Mouse (Mus musculus): Measurements from ENCODE around the gene Asap3. TPM values are rescaled to one million over a fixed set of nuclear protein-coding genes. Genes with fewer than 3 reads are reported as not detected.

Asap3 gene
- polyA plus RNA-seq, 1 experiment from 2014 or later = 3.0 TPM

GRCm38 (mm10) chr4:136170401-136170800, 35.8 kb upstream of the Asap3 start:
- WGBS = 61% methylated on average over 4 of the region's 4 CpGs
- Histone ChIP-seq H3K4me3 (replicated peaks; ENCODE audit: low read depth, low read length) (no peak overlapping the region), H3K9ac (ENCODE audit: low read depth, low read length) (no peak overlapping the region), H3K4me2 (ENCODE audit: low read length) (no peak overlapping the region), H3K36me3 (ENCODE audit: insufficient read depth, low read length) (no peaks in the 10 kb centered on the region), H3K27me3 (ENCODE audit: insufficient read depth, low read length) (no peaks in the 10 kb centered on the region), H3K4me1 (replicated peaks; ENCODE audit: insufficient read depth, low read length) (peaks cover 12% of the 10 kb centered on the region; the same call in 1 of the 2 replicates), H3K9me3 (replicated peaks; ENCODE audit: low read length) (no peaks in the 10 kb centered on the region), H3K27ac (no peak overlapping the region)
- TF ChIP-seq CTCF (IDR thresholded peaks at IDR 0.05; ENCODE audit: low read depth) = no peak
- no peak for DNase-seq (ENCODE audit: low spot score)
- no peak for ATAC-seq (replicated peaks; ENCODE audit: low FRiP score, low read depth)

DNA sequence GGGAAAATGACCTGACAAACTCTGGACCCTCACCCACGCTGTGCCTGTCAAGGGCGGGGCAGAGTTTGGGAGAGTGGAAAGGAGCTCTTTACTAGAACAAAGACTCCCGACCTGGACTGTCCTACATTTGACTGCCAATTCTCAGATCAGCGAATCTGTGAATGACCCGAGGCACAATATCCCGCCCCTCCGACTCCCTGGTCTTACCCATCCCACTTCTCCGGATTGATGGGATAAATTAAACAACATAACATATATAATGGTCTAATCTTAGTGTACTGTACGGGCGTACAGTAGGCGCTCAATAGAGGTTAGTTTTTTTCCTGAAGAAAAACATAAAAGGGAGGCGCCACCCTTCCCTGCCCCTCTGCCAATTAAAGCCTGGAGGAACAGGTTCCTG, 34.7 kb upstream of the Asap3 start:
- no peak for TF ChIP-seq CTCF (IDR thresholded peaks at IDR 0.05; ENCODE audit: low read depth)
- no peaks in the 10 kb centered on the region for H3K27me3 ChIP-seq (ENCODE audit: insufficient read depth, low read length)
- H3K9me3 ChIP-seq (replicated peaks; ENCODE audit: low read length) = no peaks in the 10 kb centered on the region
- peaks cover 12% of the 10 kb centered on the region; the same call in 1 of the 2 replicates for H3K4me1 ChIP-seq (replicated peaks; ENCODE audit: insufficient read depth, low read length)
- H3K4me3 ChIP-seq (replicated peaks; ENCODE audit: low read depth, low read length) = peak overlapping the region; percentile 71
- peak; percentile 20 for DNase-seq (ENCODE audit: low spot score)
- 20% methylated on average over 12 of the region's 12 CpGs for WGBS
- no peak for ATAC-seq (replicated peaks; ENCODE audit: low FRiP score, low read depth)
- no peaks in the 10 kb centered on the region for H3K36me3 ChIP-seq (ENCODE audit: insufficient read depth, low read length)
- H3K9ac ChIP-seq (ENCODE audit: low read depth, low read length) = peak overlapping the region; percentile 15; the same call in 1 of the 2 replicates
- no peak overlapping the region for H3K27ac ChIP-seq
- H3K4me2 ChIP-seq (ENCODE audit: low read length) = peak overlapping the region; percentile 96

GRCm38 (mm10) chr4:136172011-136172541, 34.1 kb upstream of the Asap3 start, which contains the start of gene E2f2:
Gene E2f2 (plus strand): TSS chr4:136172394.
- no peaks in the 10 kb centered on the region for H3K27me3 ChIP-seq (ENCODE audit: insufficient read depth, low read length)
- ATAC-seq (replicated peaks; ENCODE audit: low FRiP score, low read depth) = peak; percentile 14; the same call in 1 of the 2 replicates
- peaks cover 12% of the 10 kb centered on the region; the same call in 1 of the 2 replicates for H3K4me1 ChIP-seq (replicated peaks; ENCODE audit: insufficient read depth, low read length)
- DNase-seq (ENCODE audit: low spot score) = peak; percentile 92
- peak within 1 kb of the TSS; percentile 71 for H3K4me3 ChIP-seq (replicated peaks; ENCODE audit: low read depth, low read length)
- H3K4me2 ChIP-seq (ENCODE audit: low read length) = peak within 1 kb of the TSS; percentile 96
- H3K9me3 ChIP-seq (replicated peaks; ENCODE audit: low read length) = no peaks in the 10 kb centered on the region
- no peaks in the 10 kb centered on the region for H3K36me3 ChIP-seq (ENCODE audit: insufficient read depth, low read length)
- H3K27ac ChIP-seq = peak within 1 kb of the TSS; percentile 9; the same call in 1 of the 2 replicates
- H3K9ac ChIP-seq (ENCODE audit: low read depth, low read length) = peak within 1 kb of the TSS; percentile 69
- under 1% methylated on average over 35 of the region's 35 CpGs for WGBS
- no peak for TF ChIP-seq CTCF (IDR thresholded peaks at IDR 0.05; ENCODE audit: low read depth)

DNA sequence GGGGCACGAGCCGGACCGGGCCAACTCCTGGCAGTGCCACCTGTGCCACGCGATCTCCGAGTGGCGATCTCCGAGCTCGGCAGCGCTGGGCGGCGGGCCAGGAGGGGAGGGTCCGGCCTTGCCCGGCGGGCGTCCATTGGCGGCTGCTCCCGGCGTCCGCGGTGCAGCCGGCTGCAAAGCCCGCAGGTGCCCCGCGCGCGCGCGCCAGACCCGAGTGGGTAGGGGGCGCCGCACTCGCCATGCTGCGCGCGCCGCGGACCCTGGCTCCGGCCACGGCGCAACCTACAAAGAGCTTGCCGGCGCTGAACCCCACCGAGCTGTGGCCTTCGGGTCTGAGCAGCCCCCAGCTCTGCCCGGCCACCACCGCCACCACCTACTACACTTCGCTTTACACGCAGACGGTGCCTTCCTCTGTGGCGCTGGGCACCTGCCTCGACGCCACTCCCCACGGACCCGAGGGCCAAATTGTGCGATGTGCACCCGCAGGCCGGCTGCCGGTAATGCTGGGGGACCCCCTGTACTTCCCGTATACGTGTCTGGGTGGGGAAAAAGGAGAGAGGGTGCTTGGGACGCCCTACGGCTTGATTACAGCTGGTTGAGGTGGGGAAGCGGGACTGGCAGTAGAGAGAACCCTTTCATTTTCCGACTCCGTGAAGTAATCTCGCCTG, 33.5 kb upstream of the Asap3 start:
- under 1% methylated on average over 60 of the region's 67 CpGs for WGBS
- Histone ChIP-seq H3K27ac (peak overlapping the region; percentile 9; the same call in 1 of the 2 replicates), H3K27me3 (ENCODE audit: insufficient read depth, low read length) (no peaks in the 10 kb centered on the region), H3K9ac (ENCODE audit: low read depth, low read length) (peak overlapping the region; percentile 69), H3K9me3 (replicated peaks; ENCODE audit: low read length) (no peaks in the 10 kb centered on the region), H3K4me3 (replicated peaks; ENCODE audit: low read depth, low read length) (peak overlapping the region; percentile 71), H3K4me2 (ENCODE audit: low read length) (peak overlapping the region; percentile 96), H3K36me3 (ENCODE audit: insufficient read depth, low read length) (no peaks in the 10 kb centered on the region), H3K4me1 (replicated peaks; ENCODE audit: insufficient read depth, low read length) (peaks cover 12% of the 10 kb centered on the region; the same call in 1 of the 2 replicates)
- no peak for TF ChIP-seq CTCF (IDR thresholded peaks at IDR 0.05; ENCODE audit: low read depth)
- peak; percentile 54 for DNase-seq (ENCODE audit: low spot score)
- peak; percentile 30; the same call in 1 of the 2 replicates for ATAC-seq (replicated peaks; ENCODE audit: low FRiP score, low read depth)

DNA sequence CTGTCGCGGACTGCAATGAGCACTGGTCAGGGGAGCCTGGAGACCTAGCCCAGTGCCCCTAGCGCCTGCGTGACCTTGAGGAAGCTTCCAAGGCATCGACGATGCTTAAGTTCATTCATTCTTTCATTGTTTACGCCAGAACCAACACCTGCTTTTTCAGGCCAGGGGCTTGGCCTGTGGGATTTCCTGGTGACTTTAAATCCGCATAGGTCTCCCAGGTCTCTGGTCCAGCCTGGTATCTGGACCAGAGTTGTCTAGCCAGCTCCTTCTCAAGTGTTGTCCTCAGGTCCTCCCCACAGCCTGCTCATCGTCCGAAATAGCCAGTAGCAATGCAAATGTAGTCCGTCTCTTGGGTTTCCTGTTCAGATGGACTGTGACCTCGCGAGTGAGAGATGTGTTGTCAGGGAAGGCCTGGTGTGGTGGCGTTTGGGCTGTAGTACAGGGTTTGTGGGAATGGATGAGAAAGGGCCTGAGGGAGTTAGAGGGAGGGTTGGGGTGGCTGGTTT, 32.9 kb upstream of the Asap3 start:
- H3K27ac ChIP-seq = no peak overlapping the region
- H3K4me3 ChIP-seq (replicated peaks; ENCODE audit: low read depth, low read length) = peak overlapping the region; percentile 71
- H3K9me3 ChIP-seq (replicated peaks; ENCODE audit: low read length) = no peaks in the 10 kb centered on the region
- H3K9ac ChIP-seq (ENCODE audit: low read depth, low read length) = peak overlapping the region; percentile 69
- no peaks in the 10 kb centered on the region for H3K27me3 ChIP-seq (ENCODE audit: insufficient read depth, low read length)
- ATAC-seq (replicated peaks; ENCODE audit: low FRiP score, low read depth) (0 out of 2 replicates have a peak, but pooled peaks have one; percentile 22), DNase-seq (ENCODE audit: low spot score) (peak; percentile 48)
- peak overlapping the region; percentile 96 for H3K4me2 ChIP-seq (ENCODE audit: low read length)
- no peak for TF ChIP-seq CTCF (IDR thresholded peaks at IDR 0.05; ENCODE audit: low read depth)
- H3K36me3 ChIP-seq (ENCODE audit: insufficient read depth, low read length) = no peaks in the 10 kb centered on the region
- H3K4me1 ChIP-seq (replicated peaks; ENCODE audit: insufficient read depth, low read length) = peaks cover 12% of the 10 kb centered on the region; the same call in 1 of the 2 replicates
- 3% methylated on average over 14 of the region's 14 CpGs for WGBS

Measured in kidney, postnatal 0 days (tissue).